Mouse (Mus musculus): ENCODE results near the gene Gnat1.

DNA sequence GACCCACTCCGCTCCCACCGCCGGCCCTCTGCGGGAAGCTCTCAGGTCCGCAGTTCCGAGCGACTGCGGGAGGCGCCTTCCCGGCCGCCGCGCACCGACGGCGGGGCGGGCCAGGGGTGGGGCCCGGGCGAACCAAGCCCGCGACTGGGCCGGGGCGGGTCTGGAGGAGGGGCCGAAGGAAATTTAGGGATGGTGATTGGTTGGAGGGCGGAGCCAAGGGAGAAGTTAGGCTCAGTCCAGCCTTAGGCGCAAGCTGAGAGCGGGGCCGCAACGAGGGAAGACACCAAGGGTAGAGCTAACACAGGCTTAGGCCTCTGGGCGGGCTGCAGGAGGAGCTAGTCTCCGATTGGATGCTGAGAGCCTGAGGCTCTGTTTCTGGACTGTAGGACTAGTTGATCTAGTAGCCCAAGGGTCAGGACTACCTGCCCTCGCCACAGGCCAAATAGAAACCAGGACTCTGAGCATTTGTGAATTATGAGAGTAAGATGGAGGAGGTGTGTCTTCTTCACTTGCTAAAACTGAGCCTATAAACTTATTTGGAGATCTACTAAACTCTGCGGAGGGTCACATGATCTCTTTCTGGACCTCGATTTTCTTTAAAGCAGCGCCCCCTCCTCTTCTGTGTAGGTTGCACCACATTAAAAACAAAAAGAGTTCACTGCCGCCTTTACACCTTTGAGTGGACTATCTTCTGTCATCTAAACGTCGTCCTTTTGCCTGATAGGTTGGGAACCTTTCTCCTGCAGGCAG is 44.1 kb downstream of the Gnat1 start, which contains the start of gene Gnai2:
- TF ChIP-seq ZNF384 (IDR thresholded peaks at IDR 0.05; ENCODE audit: low read depth, low read length) (no peak), ZC3H11A (IDR thresholded peaks at IDR 0.05; ENCODE audit: borderline replicate concordance, low read depth, low read length) (no peak), CHD2 (IDR thresholded peaks at IDR 0.05; ENCODE audit: low read depth, low read length) (no peak)

Measured in ES-E14 (cell line).